Mouse (Mus musculus): ENCODE data around the gene Rfx2. TPM values are rescaled to one million over a fixed set of nuclear protein-coding genes. Genes with fewer than 3 reads are reported as not detected.

The Rfx2 gene
- polyA plus RNA-seq, 3 experiments from 2014 or later: 0.62 to 3.3 (median 1.5) TPM

GRCm38 (mm10) chr17:56751404-56752072 is 79.3 kb downstream of the Rfx2 start:
- no peak for ATAC-seq

- ATAC-seq: no peak
Measured at GRCm38 (mm10) chr17:56744173-56744572, 86.6 kb downstream of the Rfx2 start.

- no peak for ATAC-seq
Measured at GRCm38 (mm10) chr17:56740788-56741160, 90.0 kb downstream of the Rfx2 start.

DNA sequence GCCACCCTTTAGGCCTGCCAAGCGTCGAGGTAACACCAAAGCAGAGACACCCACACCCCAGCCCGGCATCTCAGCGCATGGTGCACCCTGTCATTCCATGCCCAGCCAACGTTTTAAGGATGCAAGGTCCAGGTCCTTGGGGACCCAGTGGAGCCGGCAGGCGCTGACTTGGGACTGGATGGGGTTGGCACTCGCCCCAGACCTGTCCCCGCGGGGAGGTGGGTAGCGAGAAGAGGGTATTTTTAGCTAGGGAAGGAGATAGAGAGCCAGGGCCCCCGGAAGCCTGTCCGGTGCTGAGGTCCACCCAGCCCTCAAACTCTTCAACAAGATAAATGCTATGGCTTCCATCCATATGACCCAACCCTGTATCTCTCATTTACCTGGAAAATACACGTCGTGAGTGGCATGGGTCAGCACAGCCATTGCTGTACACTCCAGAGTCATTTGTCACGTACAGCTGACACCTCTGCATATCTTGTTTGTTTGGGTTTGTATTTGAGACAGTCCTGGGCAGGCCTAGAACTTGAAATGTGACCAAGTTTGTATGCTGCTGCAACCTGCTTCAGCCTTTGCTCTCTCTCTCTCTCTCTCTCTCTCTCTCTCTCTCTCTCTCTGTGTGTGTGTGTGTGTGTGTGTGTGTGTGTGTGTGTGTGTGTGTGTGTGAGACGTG is 90.6 kb downstream of the Rfx2 start:
- no peak for ATAC-seq

DNA sequence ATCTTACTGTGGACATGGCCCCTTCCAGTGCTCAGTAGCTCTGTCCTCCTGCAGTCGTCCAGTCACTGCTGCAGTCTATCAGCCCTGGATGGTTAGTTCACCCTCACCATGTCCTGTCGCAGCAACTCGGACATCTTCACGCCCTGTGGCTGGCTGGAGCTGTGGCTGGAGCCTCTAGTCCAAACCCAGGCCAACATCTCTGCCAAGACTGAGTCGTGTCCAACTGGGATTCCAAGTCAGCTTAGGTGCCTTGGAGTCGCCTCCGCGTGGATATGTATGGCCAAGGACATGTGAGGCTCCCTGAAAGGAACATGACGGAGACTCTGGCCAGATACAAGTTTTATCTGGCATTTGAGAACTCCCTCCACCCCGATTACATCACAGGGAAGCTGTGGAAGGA is 92.6 kb downstream of the Rfx2 start:
- ATAC-seq: no peak

DNA sequence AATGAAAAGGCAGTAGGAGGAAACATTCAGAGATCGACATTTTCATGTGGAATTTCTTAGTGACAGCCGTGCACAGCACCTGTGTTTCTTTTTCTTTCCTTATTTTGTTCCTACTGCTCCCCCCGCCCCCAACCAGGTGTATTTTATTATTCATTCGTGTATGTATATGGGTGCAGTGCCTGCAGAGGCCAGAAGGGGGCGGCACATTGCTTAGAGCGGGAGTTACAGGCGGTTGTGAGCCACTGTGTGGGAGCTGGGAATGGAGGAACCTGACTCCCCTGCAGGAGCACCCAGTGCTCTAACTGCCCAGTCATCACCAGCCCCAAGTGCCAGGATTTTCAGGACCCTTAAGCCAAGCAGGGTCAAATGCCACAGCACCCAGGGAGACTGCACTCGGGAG is 94.3 kb downstream of the Rfx2 start:
- ATAC-seq: no peak

DNA sequence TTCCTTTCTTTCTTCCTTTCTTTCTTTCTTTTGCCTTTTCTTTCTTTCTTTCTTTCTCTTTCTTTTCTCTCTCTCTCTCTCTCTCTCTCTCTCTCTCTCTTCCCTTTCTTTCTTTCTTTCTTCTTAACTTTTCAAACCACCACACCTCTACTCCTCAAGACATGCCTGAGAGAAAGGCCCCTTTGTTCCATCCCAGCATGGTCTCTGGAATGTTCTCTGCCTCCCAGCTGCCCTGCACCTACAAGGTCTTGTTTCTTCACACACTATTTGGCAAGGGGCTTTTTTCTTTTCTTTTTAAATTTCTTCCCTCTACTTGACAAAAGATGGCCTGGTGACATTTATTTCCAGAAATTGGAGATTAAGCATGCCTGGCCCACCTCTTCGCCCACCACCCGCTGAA is 101.2 kb downstream of the Rfx2 start:
- no peak for ATAC-seq

- no peak for ATAC-seq
Measured at GRCm38 (mm10) chr17:56729151-56729550, 101.7 kb downstream of the Rfx2 start.

- ATAC-seq: no peak
Measured at GRCm38 (mm10) chr17:56728117-56728516, 102.7 kb downstream of the Rfx2 start.

GRCm38 (mm10) chr17:56727659-56728058 is 103.2 kb downstream of the Rfx2 start:
- no peak for ATAC-seq

- no peak for ATAC-seq
Measured at GRCm38 (mm10) chr17:56727029-56727649, 103.7 kb downstream of the Rfx2 start.

Other genes starting within 250 kb of the Rfx2 start
- gene Safb2, start 246.4 kb downstream of the Rfx2 start, polyA plus RNA-seq (2017; shearing (Covaris generic)): 10 to 100 TPM; 35.0 to 55.9 (median 51.8) TPM
- gene Safb, start 246.2 kb downstream of the Rfx2 start, polyA plus RNA-seq (2017; shearing (Covaris generic)): 10 to 100 TPM; 36.9 to 55.3 (median 39.7) TPM
- gene 2410015M20Rik, start 221.2 kb downstream of the Rfx2 start, polyA plus RNA-seq (2017; shearing (Covaris generic)): 100 to 1,000 TPM; 203 to 308 (median 286) TPM
- gene Rpl36, start 217.6 kb downstream of the Rfx2 start, polyA plus RNA-seq (2017; shearing (Covaris generic)): 1,000 to 10,000 TPM; 2,478 to 5,003 (median 4,913) TPM
- 1 to 10 TPM; 7.5 to 8.1 (median 8.1) TPM for gene Lonp1, start 204.1 kb downstream of the Rfx2 start, polyA plus RNA-seq (2017; shearing (Covaris generic))
- gene Catsperd, start 202.9 kb downstream of the Rfx2 start, polyA plus RNA-seq (2017; shearing (Covaris generic)): 1 to 10 TPM in 2 of 3 experiments, under 1 TPM in 1; 0.68 to 3.9 (median 3.3) TPM
- 10 to 100 TPM; 54.4 to 59.4 (median 58.4) TPM for gene Ranbp3, start 157.7 kb downstream of the Rfx2 start, polyA plus RNA-seq (2017; shearing (Covaris generic))
- 100 to 1,000 TPM; 216 to 257 (median 247) TPM for gene Ndufa11, start 113.2 kb downstream of the Rfx2 start, polyA plus RNA-seq (2017; shearing (Covaris generic))
- gene Vmac, start 113.0 kb downstream of the Rfx2 start, polyA plus RNA-seq (2017; shearing (Covaris generic)): 1 to 10 TPM; 3.1 to 7.4 (median 3.8) TPM
- gene Nrtn, start 73.5 kb downstream of the Rfx2 start, polyA plus RNA-seq (2017; shearing (Covaris generic)): not detected
- gene Dus3l, start 66.3 kb downstream of the Rfx2 start, polyA plus RNA-seq (2017; shearing (Covaris generic)): 10 to 100 TPM; 16.2 to 34.6 (median 34.0) TPM
- under 1 TPM; 0.59 to 0.79 (median 0.75) TPM for gene Prr22, start 60.8 kb downstream of the Rfx2 start, polyA plus RNA-seq (2017; shearing (Covaris generic))
- gene Acsbg2, start 43.4 kb upstream of the Rfx2 start, polyA plus RNA-seq (2017; shearing (Covaris generic)): not detected
- gene 1700061G19Rik, start 44.5 kb upstream of the Rfx2 start, polyA plus RNA-seq (2017; shearing (Covaris generic)): under 1 TPM; 0.21 to 0.57 (median 0.28) TPM
- 1 to 10 TPM; 5.4 to 6.2 (median 5.6) TPM for gene Mllt1, start 104.4 kb upstream of the Rfx2 start, polyA plus RNA-seq (2017; shearing (Covaris generic))
- gene Acer1, start 151.1 kb upstream of the Rfx2 start, polyA plus RNA-seq (2017; shearing (Covaris generic)): not detected
- 100 to 1,000 TPM in 2 of 3 experiments, 10 to 100 TPM in 1; 61.9 to 113 (median 112) TPM for gene Clpp, start 159.3 kb upstream of the Rfx2 start, polyA plus RNA-seq (2017; shearing (Covaris generic))
- gene Alkbh7, start 166.3 kb upstream of the Rfx2 start, polyA plus RNA-seq (2017; shearing (Covaris generic)): 10 to 100 TPM; 20.3 to 29.1 (median 22.2) TPM
- 1 to 10 TPM in 1 of 3 experiments, under 1 TPM in 1, not detected in 1; 0.82 to 1.5 TPM for gene Pspn, start 169.0 kb upstream of the Rfx2 start, polyA plus RNA-seq (2017; shearing (Covaris generic))
- gene Gtf2f1, start 180.3 kb upstream of the Rfx2 start, polyA plus RNA-seq (2017; shearing (Covaris generic)): 10 to 100 TPM; 66.8 to 86.1 (median 78.3) TPM
- gene Gm17949, start 180.5 kb upstream of the Rfx2 start, polyA plus RNA-seq (2017; shearing (Covaris generic)): 1 to 10 TPM in 1 of 3 experiments, under 1 TPM in 2; 0.51 to 1.7 (median 0.67) TPM
- 10 to 100 TPM; 17.4 to 36.4 (median 31.4) TPM for gene Khsrp, start 200.5 kb upstream of the Rfx2 start, polyA plus RNA-seq (2017; shearing (Covaris generic))
- not detected for gene Slc25a41, start 210.6 kb upstream of the Rfx2 start, polyA plus RNA-seq (2017; shearing (Covaris generic))
- gene Crb3, start 228.1 kb upstream of the Rfx2 start, polyA plus RNA-seq (2017; shearing (Covaris generic)): 1 to 10 TPM in 1 of 3 experiments, under 1 TPM in 2; 0.94 to 2.4 (median 0.99) TPM
- gene Slc25a23, start 228.8 kb upstream of the Rfx2 start, polyA plus RNA-seq (2017; shearing (Covaris generic)): 1 to 10 TPM; 1.0 to 3.1 (median 2.6) TPM
- 100 to 1,000 TPM; 183 to 288 (median 219) TPM for gene Dennd1c, start 247.5 kb upstream of the Rfx2 start, polyA plus RNA-seq (2017; shearing (Covaris generic))

Measured in inflammation-experienced regulatory T-cells, adult 6 months (primary cell).